Mouse (Mus musculus) kidney, adult 11 months (tissue): ENCODE data around the gene Nap1l1.
"Not testable (repeated sequence)": the region's sequence is repeated elsewhere in the genome, so short reads cannot be mapped to it uniquely, and the experiment has no call there.

Source experiments
- DNase-seq: peaks from one replicate; pipeline ENCODE4 v3.0.0; 2022

The Nap1l1 gene

DNA sequence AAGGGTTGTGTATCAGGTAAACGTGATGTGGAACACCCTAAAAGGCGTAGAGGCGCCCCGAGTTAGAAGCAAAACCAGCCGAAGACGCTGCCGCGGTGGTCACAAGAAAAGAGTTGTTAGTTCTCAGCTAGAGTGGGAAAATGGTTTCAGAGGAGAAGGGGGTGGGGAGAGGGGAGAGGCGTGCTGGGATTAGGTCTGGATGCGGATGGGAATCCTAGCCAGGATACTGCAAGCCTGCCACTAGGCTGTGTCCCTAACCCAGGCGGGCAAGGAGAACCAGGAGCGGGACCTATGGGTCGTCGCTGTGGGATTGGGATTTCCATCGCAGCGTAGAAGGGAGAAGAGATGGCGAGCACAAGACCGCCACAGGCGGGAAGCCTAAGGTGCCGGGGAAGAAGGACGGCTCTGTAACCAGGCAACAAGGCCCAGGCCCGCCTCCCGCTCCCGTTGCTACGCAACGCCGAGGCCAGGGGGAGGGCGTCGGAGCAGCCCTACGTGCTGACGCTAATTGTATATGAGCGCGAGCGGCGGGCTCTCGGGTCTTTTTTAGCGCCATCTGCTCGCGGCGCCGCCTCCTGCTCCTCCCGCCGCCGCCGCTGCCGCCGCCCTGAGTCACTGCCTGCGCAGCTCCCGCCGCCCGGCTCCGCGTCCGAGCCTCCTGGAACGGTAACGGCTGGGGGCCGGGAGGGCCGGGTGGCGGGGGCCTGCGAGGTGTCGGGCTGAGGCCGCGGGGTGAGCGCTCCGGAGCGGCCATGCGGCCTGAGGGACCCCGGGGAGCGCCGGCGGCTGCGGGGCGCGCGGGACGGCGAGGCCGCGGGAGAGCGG lies at the start of gene Nap1l1:
Nap1l1 (plus strand) TSS at position 538 of the 825 bp plus-strand sequence.
- DNase-seq = peak; percentile 96

- no peak for DNase-seq
Measured at GRCm38 (mm10) chr10:111426491-111426890, 46.5 kb upstream of the Nap1l1 start.

GRCm38 (mm10) chr10:111433502-111433901 lies 39.5 kb upstream of the Nap1l1 start:
- DNase-seq = no peak

DNA sequence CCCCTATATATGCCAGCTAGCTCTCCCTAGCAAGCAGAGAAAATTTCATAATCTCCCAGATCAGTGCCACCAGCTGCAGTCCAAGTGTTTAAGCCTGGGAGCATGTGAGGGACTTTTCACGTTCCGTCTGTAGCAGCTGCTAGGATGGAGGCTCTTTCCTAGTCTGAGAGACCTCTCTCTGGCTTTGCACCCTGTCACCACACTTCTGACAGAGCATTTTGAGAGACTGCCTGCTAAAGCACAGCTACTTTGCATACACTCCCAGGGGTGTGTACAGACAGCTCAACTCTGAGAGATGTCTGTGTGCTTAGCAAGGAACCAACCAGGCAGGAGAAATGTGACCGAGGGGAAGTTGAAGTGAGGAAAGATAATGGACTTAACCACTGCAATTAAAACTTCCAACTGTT lies 32.0 kb upstream of the Nap1l1 start:
- no peak for DNase-seq

- DNase-seq = no peak
Measured at GRCm38 (mm10) chr10:111444199-111444598, 28.8 kb upstream of the Nap1l1 start.

- DNase-seq = no peak
Measured at GRCm38 (mm10) chr10:111445939-111446671, 26.9 kb upstream of the Nap1l1 start.

GRCm38 (mm10) chr10:111446672-111447008 lies 26.4 kb upstream of the Nap1l1 start:
- DNase-seq = not testable (repeated sequence)

DNA sequence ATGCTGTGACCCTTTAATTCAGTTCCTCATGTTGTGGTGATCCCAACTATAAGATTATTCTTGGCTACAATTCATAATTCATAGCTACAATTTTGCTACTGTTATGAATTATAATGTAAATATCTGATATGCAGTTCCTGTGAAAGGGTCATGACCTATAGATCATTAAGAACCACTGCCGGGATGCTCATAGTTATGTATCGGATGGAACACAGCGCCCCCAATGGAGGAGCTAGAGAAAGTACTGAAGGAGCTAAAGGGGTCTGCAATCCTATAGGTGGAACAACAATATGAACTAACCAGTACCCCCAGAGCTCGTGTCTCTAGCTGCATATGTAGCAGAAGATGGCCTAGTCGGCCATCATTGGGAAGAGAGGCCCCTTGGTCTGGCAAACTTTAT lies 23.4 kb upstream of the Nap1l1 start:
- DNase-seq = not testable (repeated sequence)

GRCm38 (mm10) chr10:111451683-111452322 lies 21.2 kb upstream of the Nap1l1 start:
- no peak for DNase-seq

DNA sequence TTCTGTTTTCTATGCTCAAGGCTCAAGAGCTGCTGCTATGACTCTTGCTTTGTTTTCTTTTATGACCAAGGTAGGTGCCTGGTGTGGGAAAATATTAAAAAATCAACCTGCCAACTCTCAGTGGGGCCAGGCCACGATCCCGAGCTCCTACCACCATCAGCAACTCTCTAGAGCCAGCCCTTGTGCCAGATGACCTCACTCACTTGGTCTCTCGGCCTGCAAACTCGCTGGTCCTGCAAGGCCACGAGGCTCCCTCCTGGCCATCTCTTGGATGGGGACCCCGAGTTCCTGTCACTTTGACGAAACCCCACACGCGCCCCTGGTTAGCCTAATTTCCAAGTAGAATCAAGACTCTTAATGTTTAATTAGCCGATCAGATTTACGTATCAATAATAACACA lies 20.6 kb upstream of the Nap1l1 start:
- no peak for DNase-seq

- DNase-seq = no peak
Measured at GRCm38 (mm10) chr10:111454698-111455308, 18.2 kb upstream of the Nap1l1 start.

DNA sequence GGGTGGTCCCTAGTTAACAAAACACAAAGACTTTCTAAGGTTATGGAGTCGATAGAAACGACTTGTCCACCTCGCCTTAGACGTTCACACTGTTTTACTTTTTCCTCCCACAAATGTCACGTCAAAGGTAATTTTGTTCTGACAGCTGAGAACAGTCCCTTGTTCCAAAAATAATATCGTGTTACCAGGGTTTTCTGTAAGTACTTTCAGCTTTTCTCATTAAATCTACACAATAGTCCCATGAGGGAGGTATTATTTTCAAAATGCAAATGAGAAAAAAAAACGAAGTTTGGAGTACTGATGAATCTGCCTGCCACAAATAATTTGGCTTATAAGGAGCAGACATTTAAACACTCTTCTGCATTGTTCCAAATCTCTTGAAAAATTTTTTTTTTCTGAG lies 14.9 kb upstream of the Nap1l1 start:
- no peak for DNase-seq

DNA sequence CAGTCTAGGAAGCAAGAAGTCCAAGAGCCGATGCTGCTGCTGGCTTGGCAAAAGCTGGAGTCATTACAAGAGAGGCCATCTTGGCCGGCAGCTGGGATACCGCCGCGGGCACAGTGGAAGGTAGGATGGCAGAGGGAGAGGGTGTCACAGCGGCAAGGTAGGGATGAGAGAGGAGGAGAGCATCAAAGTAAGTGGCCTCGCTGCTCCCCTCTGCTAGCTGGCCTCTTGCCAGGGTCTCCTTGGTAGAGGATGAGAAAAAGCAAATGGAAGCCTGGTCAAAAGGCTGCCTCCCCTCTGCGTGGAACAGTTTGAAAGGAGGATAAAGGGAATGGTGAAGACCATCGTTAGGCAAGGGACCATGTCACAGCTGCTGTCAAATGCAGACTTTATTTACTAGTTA lies 14.0 kb upstream of the Nap1l1 start:
- no peak for DNase-seq

DNA sequence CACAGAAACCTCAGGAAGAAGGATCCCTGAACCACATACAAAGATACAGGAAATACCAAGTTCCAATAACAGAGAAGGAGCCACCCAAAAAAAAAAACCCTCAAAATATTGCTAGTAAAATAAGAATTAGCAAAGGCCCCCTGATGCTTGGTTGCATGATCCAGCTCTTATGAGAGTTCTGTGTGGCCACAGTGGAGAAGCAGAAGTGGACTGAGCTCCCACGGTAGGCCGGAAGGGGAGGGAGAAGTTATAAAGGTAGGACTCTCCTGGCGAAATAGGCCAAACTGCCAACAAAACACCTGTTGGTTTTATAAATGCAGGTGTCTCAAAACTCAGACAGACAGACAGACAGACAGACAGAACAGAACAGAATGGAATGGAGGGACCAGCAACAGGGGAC lies 13.1 kb upstream of the Nap1l1 start:
- DNase-seq = no peak

DNA sequence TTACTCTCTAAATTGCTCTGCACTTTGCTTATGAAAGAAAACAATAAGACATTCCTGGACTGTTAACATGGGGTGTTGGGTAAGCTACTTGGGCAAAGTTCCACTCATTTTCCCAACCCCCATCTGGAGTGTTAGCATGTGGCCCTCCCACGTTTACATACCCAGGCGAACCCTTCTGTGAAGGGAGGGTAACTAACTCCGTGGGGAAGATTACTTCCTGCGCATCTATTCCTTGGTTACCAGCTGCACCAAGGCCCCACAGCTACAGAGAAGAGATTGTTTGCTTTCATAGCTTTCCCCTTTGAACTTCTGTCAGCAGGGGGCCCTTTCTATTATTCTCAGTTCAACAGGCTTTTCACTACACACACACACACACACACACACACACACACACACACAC lies 12.6 kb upstream of the Nap1l1 start:
- no peak for DNase-seq

DNA sequence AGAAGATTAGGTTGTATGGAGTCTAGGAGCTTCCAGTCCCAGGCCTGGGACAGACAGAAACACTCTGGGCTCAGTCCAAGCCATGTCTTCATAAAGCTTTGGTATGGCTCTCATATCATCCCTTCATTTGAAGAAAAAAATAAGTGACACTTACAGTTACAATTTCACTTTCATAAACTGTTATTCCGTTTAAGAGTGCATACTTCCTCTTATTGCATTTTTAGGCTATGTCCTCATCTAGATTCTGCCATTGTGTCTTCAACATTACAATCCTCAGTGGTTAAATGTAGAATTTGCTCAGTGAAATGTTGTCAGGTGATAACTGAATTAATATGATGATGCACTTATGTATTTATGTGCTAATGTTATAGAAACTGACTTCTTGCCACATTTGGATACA lies 8.2 kb upstream of the Nap1l1 start:
- DNase-seq = no peak

GRCm38 (mm10) chr10:111465409-111465808 lies 7.6 kb upstream of the Nap1l1 start:
- no peak for DNase-seq

GRCm38 (mm10) chr10:111471166-111471565 lies 1.9 kb upstream of the Nap1l1 start:
- no peak for DNase-seq

GRCm38 (mm10) chr10:111473511-111474371 lies 718 bp downstream of the Nap1l1 start:
- peak; percentile 17 for DNase-seq

- DNase-seq = no peak
Measured at GRCm38 (mm10) chr10:111476301-111476700, 3.3 kb downstream of the Nap1l1 start.

DNA sequence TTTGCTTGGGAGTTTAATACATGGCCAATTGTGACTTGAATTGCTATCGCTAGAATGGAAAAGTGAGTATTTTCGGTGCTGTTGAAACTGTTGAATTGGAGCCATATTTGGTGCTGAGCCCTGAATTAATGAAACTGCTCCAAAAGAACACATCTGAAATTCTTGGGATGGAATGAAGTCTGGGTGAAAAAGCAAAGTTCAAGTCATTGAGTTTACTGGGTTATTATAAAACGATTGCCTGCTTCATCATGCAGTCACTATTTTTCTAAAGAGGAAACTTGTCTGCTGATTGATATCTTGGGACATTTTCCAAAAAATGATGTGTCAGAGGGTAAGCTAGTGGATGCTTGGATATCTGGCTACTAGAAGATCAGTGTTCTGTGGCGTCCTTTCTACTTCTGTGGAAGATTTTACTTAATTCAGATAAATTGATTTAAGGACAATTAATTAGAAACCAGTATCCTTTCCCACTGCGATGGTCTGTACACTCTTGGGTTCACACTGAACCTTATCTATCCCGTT lies 4.0 kb downstream of the Nap1l1 start:
- no peak for DNase-seq

GRCm38 (mm10) chr10:111479599-111479998 lies 6.6 kb downstream of the Nap1l1 start:
- no peak for DNase-seq
